Mouse (Mus musculus) NIH3T3 (cell line): ENCODE measurements around the gene Odf3.
A peak's percentile ranks its signal among the peaks of the same experiment; 100 is the strongest.
"Not testable (repeated sequence)": the region's sequence is repeated elsewhere in the genome, so short reads cannot be mapped to it uniquely, and the experiment has no call there.

Experiments used
- DNase-seq: peaks from one replicate; pipeline ENCODE4 v3.0.0-alpha.2; 2012; ENCODE audit warnings: low read depth

Gene Odf3

GRCm38 (mm10) chr7:140881696-140882468 is 34.3 kb downstream of the Odf3 start, which contains the start of the genes Psmd13 and Sirt3:
Gene Psmd13, plus strand, starts transcription at chr7:140881968.
Gene Sirt3, minus strand, starts transcription at chr7:140882309.
- DNase-seq, result peak; percentile 95

- no peak for DNase-seq
Observed at GRCm38 (mm10) chr7:140882469-140882803, 34.8 kb downstream of the Odf3 start.

GRCm38 (mm10) chr7:140890636-140891035 is 43.0 kb downstream of the Odf3 start:
- DNase-seq, result not testable (repeated sequence)

- DNase-seq, result no peak
Observed at GRCm38 (mm10) chr7:140894031-140894430, 46.4 kb downstream of the Odf3 start.

GRCm38 (mm10) chr7:140894611-140895010 is 47.0 kb downstream of the Odf3 start:
- no peak for DNase-seq

GRCm38 (mm10) chr7:140897863-140898262 is 50.3 kb downstream of the Odf3 start:
- DNase-seq, result no peak

DNA sequence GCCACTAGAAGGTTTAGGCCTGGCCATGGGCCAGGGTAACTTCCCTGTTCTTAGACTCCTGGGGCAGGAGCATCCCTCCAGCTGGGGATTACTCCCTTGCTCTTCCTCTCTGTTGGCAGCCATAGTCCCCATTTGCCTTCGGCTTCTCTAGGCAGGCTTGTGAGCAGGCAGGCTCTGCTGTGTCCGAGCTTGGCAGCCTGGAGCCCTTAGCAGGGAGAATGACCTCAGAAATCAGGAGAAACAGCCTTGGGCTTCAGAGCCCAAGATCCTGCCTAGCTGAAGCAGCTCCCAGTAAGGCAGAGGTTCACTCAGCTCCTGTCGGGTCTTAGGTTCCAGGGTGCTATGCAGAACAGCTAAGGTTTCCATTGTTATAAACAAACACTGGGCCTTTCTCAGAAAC is 51.5 kb downstream of the Odf3 start:
- DNase-seq, result no peak

- no peak for DNase-seq
Observed at GRCm38 (mm10) chr7:140900220-140900619, 52.6 kb downstream of the Odf3 start, which contains the start of gene Cox8b. Gene Cox8b, minus strand, starts transcription at chr7:140900446.
